Mouse (Mus musculus): ENCODE results near the gene Hadha. TPM values are rescaled to one million over a fixed set of nuclear protein-coding genes. Genes with fewer than 3 reads are reported as not detected.

Hadha gene
- total and polyA plus RNA-seq, 3 experiments: 76.0 to 117 (median 83.0) TPM

GRCm38 (mm10) chr5:30132173-30132572 lies 22.8 kb downstream of the Hadha start:
- Histone ChIP-seq H3K27me3 (replicated peaks) (no peaks in the 10 kb centered on the region), H3K27ac (ENCODE audit: insufficient read depth, low read depth) (no peak overlapping the region), H3K9ac (ENCODE audit: insufficient read depth, low read depth) (no peak overlapping the region), H3K4me1 (ENCODE audit: control insufficient read depth in 1 of 2, insufficient read depth in 2 of 2) (peaks cover 1 to 2% of the 10 kb centered on the region in 2 experiments; a peak in 2 of 4 replicates), H3K36me3 (replicated peaks in 1 of 2; ENCODE audit: control insufficient read depth in 1 of 2, insufficient read depth in 1 of 2, low read length in 1 of 2) (peaks cover 55 to 87% of the 10 kb centered on the region in 2 experiments), H3K4me3 (replicated peaks in 1 of 3; ENCODE audit: low read depth in 2 of 3, low read length in 2 of 3, poor library complexity in 1 of 3) (no peak overlapping the region), H3K4me2 (ENCODE audit: insufficient read depth, low read depth, poor library complexity, severe bottlenecking) (no peak overlapping the region), H3K79me2 (replicated peaks; ENCODE audit: control insufficient read depth, extremely low read depth, insufficient read depth, poor library complexity, severe bottlenecking) (no peaks in the 10 kb centered on the region), H3K9me3 (replicated peaks; ENCODE audit: low read length) (no peaks in the 10 kb centered on the region)
- in situ Hi-C loops (cut with MboI; ENCODE audit: low pct_ligation_motif_present, low pct_unique_long_range_greater_than_20kb, low sequenced_read_pairs): no loop called here
- TF ChIP-seq E2F4 (IDR thresholded peaks at IDR 0.05; ENCODE audit: insufficient replicate concordance, low read depth, low read length) (no peak), HCFC1 (IDR thresholded peaks at IDR 0.05; ENCODE audit: low read depth, low read length) (no peak), MXI1 (IDR thresholded peaks at IDR 0.05; ENCODE audit: low read depth, low read length) (no peak), CHD2 (IDR thresholded peaks at IDR 0.05; ENCODE audit: low read length) (no peak), USF1 (IDR thresholded peaks at IDR 0.05; ENCODE audit: low read depth, low read length) (no peak), POLR2A (IDR thresholded peaks at IDR 0.05; ENCODE audit: low read depth, low read length) (no peak), MAX (IDR thresholded peaks at IDR 0.05; ENCODE audit: low read length) (no peak), MAFK (IDR thresholded peaks at IDR 0.05; ENCODE audit: insufficient replicate concordance, low read length) (no peak), ELF1 (IDR thresholded peaks at IDR 0.05; ENCODE audit: low read depth, low read length) (no peak), JUN (IDR thresholded peaks at IDR 0.05; ENCODE audit: insufficient read depth, low read depth, low read length) (no peak), USF2 (conservative IDR thresholded peaks at IDR 0.05; ENCODE audit: low read depth, low read length) (no peak), SIN3A (IDR thresholded peaks at IDR 0.05; ENCODE audit: low read length) (no peak)
- dilution Hi-C loops (cut with MboI; ENCODE audit: extremely low pct_ligation_motif_present, extremely low pct_unique_long_range_greater_than_20kb, low sequenced_read_pairs): no loop called here
- no peak for DNase-seq (ENCODE audit: extremely low read depth)

GRCm38 (mm10) chr5:30131246-30131645 lies 23.7 kb downstream of the Hadha start:
- Histone ChIP-seq H3K9me3 (replicated peaks; ENCODE audit: low read length) (no peaks in the 10 kb centered on the region), H3K36me3 (replicated peaks in 1 of 2; ENCODE audit: control insufficient read depth in 1 of 2, insufficient read depth in 1 of 2, low read length in 1 of 2) (peaks cover 60 to 90% of the 10 kb centered on the region in 2 experiments), H3K4me2 (ENCODE audit: insufficient read depth, low read depth, poor library complexity, severe bottlenecking) (no peak overlapping the region), H3K27ac (ENCODE audit: insufficient read depth, low read depth) (no peak overlapping the region), H3K4me3 (replicated peaks in 1 of 3; ENCODE audit: low read depth in 2 of 3, low read length in 2 of 3, poor library complexity in 1 of 3) (no peak overlapping the region), H3K9ac (ENCODE audit: insufficient read depth, low read depth) (no peak overlapping the region), H3K27me3 (replicated peaks) (no peaks in the 10 kb centered on the region), H3K79me2 (replicated peaks; ENCODE audit: control insufficient read depth, extremely low read depth, insufficient read depth, poor library complexity, severe bottlenecking) (no peaks in the 10 kb centered on the region), H3K4me1 (ENCODE audit: control insufficient read depth in 1 of 2, insufficient read depth in 2 of 2) (no peaks in the 10 kb centered on the region)
- no peak for DNase-seq (ENCODE audit: extremely low read depth)
- in situ Hi-C loops (cut with MboI; ENCODE audit: low pct_ligation_motif_present, low pct_unique_long_range_greater_than_20kb, low sequenced_read_pairs): no loop called here
- TF ChIP-seq ZNF384 (IDR thresholded peaks at IDR 0.05; ENCODE audit: low read depth, low read length): no peak
- TF ChIP-seq MEF2A (IDR thresholded peaks at IDR 0.05; ENCODE audit: borderline replicate concordance, low read depth, low read length): no peak
- TF ChIP-seq HCFC1 (IDR thresholded peaks at IDR 0.05; ENCODE audit: low read depth, low read length): no peak
- no peak for TF ChIP-seq POLR2A (IDR thresholded peaks at IDR 0.05; ENCODE audit: low read depth, low read length)
- TF ChIP-seq NELFE (IDR thresholded peaks at IDR 0.05; ENCODE audit: low read depth, low read length): no peak
- no peak for TF ChIP-seq MXI1 (IDR thresholded peaks at IDR 0.05; ENCODE audit: low read depth, low read length)
- no peak for TF ChIP-seq TBP (conservative IDR thresholded peaks at IDR 0.05; ENCODE audit: low read depth, low read length)
- no peak for TF ChIP-seq ZKSCAN1 (IDR thresholded peaks at IDR 0.05; ENCODE audit: borderline replicate concordance, low read depth, low read length)
- TF ChIP-seq SIN3A (IDR thresholded peaks at IDR 0.05; ENCODE audit: low read length): no peak
- dilution Hi-C loops (cut with MboI; ENCODE audit: extremely low pct_ligation_motif_present, extremely low pct_unique_long_range_greater_than_20kb, low sequenced_read_pairs): no loop called here

All from CH12.LX (cell line).